Mouse (Mus musculus): ENCODE measurements around the gene Gpr19. TPM values are rescaled to one million over a fixed set of nuclear protein-coding genes. Genes with fewer than 3 reads are reported as not detected.

Gpr19 gene
- total RNA-seq (2021), result 1 to 10 TPM; 6.4 to 6.8 TPM
- long read RNA-seq, experiment 1, partial matches to known transcripts, result 0 of 10 reads
- long read RNA-seq, experiment 1, other reads (novel, unspliced or antisense), result 9 of 10 reads
- long read RNA-seq, experiment 2, partial matches to known transcripts, result 0 of 7 reads
- long read RNA-seq, experiment 2, other reads (novel, unspliced or antisense), result 6 of 7 reads

DNA sequence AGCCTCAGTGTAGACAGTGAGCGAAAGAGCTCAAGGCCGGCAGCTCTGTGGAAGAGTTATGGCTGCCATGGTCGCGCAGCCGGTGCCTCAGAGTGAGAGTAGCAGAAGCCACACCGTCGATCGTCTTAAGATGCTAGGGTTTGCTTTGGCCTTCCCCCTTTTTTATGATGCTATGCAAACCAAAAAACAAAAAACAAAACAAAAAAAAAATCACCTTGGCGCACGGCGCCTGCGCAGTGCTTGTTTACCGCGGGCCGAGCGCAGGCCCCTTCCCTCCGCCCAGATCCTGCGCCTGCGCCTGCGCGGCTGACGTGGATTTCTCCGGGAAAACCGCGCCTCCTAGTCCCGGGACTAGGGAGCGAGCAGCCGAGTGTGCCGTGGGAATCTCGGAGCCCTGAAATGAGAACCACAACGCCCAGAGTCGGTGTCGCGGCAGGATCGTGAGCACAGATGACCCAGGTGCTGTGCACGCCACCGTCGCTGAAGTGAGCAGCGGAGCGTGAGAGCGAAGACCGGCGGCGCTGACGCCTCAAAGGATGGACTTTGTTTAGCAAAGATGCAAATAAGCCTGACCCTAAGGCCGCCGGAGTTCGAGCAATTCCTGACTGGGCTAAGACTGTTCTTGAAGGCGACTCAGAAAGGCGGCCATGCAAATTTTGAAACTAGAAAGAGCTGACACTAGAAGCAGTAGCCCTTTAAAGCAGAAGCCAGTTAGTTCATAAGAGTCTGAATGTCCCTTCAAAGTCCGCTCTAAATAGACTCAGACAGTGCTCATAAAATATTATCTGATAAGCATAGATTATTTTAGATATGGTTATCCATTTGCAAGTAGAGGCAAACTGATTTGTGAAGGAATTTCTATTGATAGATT is at the start of gene Gpr19:
Gene Gpr19, minus strand, starts transcription at position 484 of the 871 bp plus-strand sequence.
- peak; percentile 91 for DNase-seq

DNA sequence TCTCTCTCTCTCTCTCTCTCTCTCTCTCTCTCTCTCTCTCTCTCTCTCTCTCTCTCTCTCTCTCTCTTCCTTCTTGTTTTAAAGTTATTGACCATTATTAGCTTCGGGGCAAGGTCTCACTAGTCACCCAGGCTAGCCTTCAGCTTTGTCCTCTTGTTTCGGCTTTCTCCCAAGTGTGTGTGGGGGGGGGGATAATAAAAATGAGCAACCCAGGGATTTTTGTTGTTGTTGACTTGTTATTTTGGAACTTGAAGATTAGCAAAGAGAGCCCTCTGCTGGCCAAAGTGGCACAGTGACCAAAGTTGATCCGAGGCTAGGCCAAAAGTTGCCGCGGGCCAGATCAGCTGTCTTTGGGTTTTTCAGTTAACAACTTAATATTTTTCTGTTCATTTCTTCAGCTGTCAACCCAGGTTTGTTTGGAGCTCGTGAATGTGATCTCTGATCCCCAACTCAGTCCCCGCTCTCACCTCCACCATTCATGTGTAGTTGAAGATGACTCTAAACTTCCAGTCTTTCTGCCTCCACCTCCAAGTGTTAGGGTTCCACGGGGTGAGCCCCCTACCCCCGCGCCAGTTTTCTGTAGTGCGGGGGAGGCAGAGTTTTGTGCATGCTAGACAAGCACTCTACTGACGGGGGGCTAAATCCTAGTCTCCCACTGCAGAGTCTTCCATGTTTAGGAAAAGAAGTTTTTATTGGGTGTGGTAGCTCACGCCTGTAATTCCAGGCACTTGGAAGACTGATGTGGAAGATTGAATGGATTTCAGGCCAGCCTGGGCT is 49.1 kb upstream of the Gpr19 start:
- DNase-seq, result peak; percentile 70

DNA sequence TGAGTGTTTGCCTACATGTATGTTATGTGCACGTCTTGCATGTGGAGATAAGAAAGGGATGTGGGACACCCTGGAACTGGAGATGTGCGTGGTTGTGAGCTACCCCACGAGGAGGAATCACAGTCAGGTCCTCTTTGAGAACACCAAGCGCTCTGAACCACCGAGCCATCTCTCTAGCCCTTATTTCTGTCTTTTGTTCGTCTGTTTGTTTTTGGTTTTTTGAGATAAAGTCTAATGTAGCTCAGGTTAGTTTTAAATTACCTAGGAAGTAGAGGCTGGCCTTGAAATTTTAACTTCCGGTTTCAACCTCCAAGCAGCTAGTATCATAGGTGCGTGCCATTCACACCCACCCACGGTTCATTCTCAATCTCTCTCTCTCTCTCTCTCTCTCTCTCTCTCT is 48.5 kb upstream of the Gpr19 start:
- DNase-seq, result no peak

DNA sequence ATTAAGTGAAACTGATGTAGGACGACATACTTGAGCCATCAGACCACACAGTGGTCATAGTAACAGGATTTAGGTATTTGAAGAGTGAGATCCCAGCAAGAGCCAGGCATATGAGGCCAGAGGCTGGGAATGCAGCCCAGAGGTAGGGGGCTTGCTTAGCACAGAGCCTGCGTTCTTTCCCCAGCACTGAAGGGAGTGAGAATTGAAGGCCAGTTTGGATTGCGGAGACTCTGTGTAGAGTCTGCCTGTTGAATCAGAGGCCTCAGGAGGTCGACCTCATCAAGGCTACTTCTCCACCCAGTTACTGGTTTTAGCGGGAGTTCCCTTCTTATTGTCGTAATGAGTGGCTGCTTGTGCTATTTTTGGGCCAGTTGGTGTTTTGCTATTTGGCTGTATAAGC is 47.7 kb upstream of the Gpr19 start:
- no peak for DNase-seq

DNA sequence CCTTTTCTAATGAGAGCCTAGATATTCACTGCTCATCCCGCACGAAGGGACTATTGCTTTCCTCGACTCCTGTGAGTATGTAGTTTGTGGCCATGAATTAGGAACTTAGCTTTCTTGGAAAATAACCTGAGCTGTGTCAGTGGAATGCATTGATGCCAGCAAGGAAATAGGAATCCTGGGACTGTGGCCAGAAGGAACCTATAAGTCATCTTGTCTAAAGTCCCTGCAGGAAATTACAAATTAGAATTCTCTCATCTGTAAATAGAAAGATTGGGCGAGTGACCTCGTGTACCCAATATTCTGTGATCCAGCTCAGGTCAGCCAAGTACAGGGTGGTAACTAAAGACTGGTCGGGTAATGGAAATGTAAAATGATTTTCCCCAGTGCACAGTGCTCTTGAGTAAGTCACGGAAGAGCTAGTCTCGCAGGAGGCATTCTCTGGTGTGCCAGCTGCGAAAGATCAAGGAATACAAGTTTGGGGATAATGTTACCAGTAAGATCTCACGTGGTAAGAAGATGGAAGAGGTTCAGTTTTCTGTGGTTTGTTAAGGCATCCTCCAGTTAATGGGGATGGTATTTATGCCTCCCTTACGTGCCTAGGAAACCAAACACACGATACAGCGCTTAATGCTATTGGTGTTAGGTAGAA is 45.5 kb upstream of the Gpr19 start:
- DNase-seq, result no peak

- DNase-seq, result no peak
Observed at GRCm38 (mm10) chr6:134939781-134940180, 41.4 kb upstream of the Gpr19 start.

GRCm38 (mm10) chr6:134934305-134934704 is 35.9 kb upstream of the Gpr19 start:
- no peak for DNase-seq

GRCm38 (mm10) chr6:134933207-134933558 is 34.8 kb upstream of the Gpr19 start:
- DNase-seq, result no peak

- no peak for DNase-seq
Observed at GRCm38 (mm10) chr6:134932486-134933206, 34.3 kb upstream of the Gpr19 start.

DNA sequence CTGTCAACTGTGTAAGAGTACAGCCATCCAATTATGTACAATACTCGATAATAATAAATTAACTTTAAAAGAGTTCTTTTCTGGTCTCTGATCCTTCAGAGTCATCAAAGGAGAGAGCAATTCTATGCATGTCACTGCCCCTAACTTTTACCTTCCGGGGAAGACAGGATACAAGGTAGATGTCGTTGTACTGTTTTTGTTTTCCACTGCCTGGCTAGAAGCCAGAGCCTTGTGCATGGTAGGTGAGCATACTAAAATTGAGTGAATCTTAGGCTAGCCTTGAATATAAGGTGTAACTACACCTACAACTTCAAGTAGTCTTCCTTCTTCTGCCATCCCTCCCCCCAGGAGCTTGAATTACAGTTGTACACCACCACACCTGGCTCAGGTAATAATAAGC is 32.8 kb upstream of the Gpr19 start:
- no peak for DNase-seq

- no peak for DNase-seq
Observed at GRCm38 (mm10) chr6:134930383-134930782, 32.0 kb upstream of the Gpr19 start.

- no peak for DNase-seq
Observed at GRCm38 (mm10) chr6:134929926-134930325, 31.5 kb upstream of the Gpr19 start.

DNA sequence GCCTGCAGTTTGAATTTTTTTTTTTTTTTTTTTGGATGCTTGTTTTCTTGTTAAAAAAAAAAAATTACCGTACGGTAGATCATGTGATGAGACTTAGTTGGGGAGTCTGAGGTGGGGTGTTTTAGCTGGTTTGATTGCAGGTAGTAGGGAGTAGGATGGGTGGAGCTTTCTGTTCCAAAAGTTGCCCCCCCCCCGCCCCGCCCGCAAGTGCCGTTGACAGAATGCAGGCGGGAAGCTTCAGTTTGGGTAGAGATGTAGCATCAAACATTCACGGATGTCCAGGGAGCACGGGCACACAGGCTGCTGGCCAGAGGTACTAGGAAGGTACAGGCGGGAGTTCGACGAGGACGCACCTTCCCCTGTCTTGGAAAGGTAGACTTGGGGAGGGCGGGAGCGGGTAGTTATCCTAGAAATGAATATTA is 30.5 kb upstream of the Gpr19 start:
- no peak for DNase-seq

DNA sequence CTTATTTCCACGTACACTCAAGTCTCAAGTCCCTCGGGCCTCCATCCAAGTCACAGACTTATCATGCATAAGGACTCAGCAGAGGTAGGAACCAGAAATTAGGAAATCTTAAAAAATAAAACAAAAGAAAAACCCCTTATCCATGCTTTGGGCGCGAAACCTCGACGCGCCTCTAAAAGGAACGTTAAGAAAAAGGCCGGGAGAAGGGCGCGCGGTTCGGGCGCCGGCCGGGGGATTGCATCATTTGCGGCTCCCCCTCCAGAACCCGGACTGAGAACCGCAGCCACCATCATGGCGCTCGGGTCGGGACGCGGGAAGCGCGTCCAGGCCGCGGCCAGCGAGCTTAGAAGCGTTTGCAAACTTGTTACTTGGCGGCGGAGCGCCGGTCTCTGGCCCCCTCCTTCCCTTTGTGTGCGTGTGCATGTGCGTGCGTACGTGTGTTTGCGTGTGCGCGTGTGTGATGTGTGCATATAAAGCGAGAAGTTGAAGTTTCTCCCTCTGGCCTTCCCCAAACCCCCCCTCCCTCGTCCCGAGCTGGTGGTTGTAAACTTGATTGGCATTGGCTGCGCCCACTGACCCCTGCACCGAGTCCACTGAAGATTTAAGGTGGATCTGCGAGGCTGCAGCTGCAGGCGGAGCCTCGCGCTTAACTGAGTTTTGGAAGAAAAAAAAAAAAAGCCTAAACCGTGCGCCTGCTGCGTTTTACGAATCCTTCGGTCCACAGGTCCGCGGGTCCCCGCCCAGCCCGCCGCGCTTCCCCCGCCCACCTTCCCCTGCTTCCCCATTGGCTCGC is 29.9 kb upstream of the Gpr19 start:
- DNase-seq, result peak; percentile 74

DNA sequence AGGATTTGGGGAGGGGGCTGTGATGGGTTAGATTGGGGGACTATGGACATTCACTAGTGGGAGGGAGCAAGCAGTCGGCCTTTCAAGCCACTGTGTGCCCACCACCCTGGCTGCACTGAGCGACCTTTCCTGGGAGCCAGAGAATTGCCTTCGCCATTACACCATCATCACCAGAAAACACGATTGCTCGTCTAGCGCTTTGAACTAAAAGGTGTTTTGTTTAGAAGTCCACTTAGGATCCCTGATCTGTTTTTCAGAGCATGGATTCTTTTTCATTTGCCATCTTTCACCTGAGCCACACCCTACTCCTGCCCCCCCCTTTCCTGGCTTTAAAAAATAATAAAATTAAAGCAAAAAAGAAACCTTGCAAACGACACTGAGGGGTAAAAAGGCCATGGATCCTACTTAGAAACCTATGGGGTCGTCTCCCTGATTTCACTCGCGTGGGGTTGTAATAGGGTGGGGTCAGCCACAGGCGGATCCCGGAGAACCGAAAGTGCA is 29.3 kb upstream of the Gpr19 start:
- peak; percentile 27 for DNase-seq

- DNase-seq, result peak; percentile 64
Observed at GRCm38 (mm10) chr6:134926803-134927594, 28.6 kb upstream of the Gpr19 start.

- no peak for DNase-seq
Observed at GRCm38 (mm10) chr6:134926338-134926705, 27.9 kb upstream of the Gpr19 start.

DNA sequence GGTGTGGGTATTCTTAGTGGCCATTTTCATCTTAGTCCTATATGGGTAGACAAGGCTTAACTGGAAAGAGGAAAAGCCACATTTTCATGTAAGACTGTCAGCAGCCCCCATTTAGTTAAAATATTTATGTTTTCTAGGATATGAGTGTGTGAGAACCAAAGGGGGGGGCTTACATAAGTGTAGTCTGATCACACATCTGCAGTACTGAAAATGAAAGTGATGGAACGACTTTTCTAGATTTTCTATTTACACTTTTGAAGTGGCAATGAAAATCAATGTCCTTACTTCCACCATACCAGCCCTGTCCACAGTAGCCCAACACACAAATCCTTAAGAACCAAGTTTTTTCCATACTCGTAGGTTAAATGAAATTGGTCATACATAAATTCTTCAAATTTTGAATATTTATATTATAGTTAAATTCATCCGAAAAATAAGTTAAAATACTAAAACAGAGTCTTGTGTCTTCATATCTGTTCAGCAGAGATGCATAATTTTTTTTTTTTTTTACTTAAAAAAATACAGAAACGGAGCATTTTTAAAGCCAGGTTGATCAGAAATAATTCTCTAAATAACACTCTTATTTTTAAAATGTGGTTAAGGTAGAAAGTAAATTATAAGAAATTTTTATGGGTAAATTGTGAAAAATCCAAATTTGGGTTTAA is 27.4 kb upstream of the Gpr19 start:
- DNase-seq, result no peak

DNA sequence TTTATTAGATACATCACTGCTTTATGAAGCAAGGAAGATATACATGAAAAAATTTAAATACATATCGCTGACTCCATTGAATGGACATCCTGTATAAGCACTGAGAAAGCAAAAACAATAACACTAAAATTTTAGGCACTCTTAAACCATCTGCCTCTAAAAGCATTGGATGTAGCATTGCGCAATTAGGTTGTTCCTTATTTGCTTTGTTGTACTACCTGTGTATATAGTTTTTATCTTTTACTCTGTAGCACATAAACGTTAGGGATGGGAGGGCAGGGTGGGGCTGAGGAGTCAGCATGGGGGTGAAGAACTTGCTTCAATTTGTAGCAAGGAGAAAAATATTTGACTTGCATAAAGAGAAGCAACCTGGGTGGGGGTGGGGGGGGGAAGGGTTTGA is 25.9 kb upstream of the Gpr19 start:
- no peak for DNase-seq
